Mouse (Mus musculus): ENCODE results near the gene Slc2a5.

- TF ChIP-seq GATA1 (IDR thresholded peaks at IDR 0.05; ENCODE audit: low read length) (no peak), TAL1 (IDR thresholded peaks at IDR 0.05; ENCODE audit: low read length) (no peak)
Observed at GRCm38 (mm10) chr4:150102822-150103221, 16.3 kb upstream of the Slc2a5 start.
